Mouse (Mus musculus): ENCODE results near the gene Cd96.

The Cd96 gene

DNA sequence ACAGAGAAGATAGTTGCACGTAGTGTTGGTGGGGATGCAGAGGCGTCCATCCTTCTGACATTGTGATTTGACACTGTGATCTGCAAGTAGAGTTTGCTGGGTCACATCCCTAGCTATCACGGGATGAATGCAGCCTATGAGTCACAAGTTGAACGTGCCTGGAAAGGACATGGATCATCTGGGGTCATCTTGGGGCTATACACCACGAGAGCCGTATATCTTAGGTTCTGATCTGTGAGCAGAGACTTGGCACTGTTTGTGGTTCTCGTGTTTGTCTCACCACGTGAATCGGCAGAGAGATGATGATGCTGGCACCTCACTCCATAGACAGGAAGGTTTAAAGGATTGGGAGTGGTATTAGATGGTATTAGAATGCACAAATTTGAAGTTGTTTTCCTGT is 86.2 kb downstream of the Cd96 start:
- no peak for DNase-seq

DNA sequence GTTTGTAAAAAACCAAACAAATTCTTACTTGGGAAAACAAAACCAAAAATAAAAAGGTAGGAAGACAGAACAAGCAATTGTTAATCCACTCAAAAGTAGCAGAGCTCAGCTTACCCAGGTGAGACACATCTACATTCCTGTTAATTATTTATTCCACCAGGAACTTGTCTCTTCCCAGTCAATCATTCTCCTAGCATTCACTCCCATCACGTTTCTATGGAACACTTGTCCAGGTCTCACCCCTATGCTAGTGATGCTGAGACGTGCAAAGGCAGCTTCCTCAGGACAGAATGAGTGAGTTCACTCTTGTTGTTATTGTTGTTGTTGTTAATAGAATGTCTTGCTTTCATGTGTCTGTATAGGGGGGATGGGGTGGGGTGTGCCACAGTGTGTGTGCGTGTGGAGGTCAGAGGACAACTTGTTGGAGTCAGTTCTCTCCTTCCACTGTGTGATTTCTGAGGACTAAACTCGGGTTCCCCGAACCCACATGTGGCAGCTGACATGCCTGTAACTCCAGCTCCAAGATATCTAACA is 97.0 kb downstream of the Cd96 start:
- no peak for DNase-seq

DNA sequence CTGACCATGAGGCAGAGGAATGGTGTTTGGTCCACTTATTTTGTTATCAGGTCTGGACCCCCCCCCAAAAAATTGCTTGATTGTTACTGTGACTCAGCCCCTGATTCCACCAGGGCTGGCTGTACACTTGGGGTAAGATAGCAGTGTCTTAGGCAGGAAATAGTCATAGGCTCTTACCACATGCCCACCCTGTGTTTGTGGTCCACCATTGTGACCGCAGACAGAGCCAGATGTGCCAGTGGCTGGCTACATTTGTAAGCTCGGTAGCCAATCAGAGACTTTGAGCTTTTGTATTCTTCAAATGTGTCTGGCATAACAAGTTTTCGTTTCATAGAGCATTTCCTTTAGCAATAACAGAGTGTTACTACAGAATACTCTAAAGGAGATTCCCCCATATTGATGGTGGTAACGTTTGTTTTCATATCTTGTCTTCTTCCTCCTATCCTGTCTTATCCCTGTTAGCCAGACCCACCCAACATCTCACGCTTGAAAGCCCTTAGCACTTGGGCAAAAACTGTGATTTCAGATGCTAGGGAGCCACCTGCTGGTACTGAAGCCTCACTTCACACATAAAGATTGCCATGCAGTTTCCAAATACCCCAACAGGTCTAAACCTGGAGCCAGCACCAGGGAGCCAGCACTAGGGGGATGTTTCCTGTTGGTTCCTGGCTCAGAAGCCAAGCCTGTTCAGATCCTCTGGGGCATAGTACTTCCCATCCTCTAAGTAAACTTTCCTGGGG is 97.7 kb downstream of the Cd96 start:
- DNase-seq = peak; percentile 82

DNA sequence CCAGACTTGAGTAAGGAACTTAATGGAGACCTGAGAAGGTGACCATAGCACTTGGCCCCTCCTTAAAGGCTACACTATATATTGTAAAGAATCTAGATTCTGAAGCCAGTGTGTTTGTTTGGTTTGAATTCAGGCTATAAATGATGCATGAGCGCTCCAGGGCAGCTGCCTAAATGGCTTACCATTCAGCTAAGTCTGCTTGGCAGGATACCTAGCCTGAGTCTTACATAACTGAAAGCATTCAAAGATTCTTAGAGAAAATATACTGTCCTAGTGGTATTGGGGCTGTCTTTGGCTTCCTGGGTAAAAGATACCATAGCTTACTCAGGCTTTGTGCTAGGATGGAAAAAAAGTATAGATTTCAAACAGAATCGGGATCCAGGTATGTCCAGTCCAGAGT is 98.7 kb downstream of the Cd96 start:
- no peak for DNase-seq

DNA sequence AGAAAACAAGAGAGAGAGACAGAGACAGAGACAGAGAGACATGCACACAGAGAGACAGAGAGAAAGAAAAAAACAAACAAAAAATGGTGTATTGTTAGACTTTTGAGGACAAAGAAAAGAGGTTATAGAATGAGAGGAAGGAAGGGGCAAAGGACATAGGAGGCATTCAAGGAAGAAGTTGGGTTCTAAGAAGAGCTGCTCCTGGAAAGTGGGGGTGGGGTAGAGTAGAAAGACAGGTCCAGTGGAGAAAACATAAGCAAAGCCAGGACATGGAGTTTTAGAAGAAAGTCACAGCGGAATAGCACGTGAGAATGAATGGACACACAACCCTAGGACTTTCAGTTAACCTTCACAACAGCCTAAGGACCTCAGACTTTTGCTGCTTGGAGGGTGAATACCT is 99.7 kb downstream of the Cd96 start:
- DNase-seq = no peak

DNA sequence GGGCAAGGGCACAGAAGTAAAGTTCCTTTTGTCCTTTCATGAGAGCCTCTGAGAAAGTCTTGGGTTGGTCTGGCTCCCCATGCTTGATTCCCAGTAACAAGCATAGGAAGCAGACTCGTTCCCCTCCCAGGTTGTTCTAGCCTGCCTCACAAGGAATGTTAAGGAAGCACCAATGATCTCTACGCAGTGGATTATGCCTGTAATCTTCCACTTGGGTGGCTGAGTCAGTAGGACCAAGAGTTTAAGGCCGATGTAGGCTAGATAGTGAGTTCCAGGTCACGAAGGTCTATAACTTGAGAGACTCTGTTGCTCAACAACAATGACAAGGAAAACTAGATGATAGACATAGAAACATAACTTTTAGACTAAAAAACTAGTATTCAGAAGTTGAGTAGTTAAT is 100.3 kb downstream of the Cd96 start:
- no peak for DNase-seq

DNA sequence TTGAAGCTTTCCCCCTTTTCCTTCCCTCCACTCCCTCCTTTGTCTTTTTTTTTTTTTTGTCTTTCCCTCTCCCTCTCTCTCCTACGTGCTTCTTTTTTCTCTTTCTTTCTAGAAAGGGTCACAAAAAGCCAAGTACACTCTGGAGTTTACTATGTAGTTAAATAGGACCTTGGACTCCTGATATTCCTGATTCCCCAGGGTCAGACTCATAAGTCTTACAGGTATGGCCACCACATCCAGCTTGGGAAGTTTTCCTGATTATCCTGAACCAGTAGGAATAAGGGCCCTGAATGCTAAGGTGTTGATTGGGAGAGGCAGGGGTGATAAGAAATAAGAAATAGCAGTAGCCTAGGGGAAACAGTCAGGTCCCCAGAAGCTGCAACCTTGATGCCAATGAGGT is 100.7 kb downstream of the Cd96 start:
- no peak for DNase-seq

DNA sequence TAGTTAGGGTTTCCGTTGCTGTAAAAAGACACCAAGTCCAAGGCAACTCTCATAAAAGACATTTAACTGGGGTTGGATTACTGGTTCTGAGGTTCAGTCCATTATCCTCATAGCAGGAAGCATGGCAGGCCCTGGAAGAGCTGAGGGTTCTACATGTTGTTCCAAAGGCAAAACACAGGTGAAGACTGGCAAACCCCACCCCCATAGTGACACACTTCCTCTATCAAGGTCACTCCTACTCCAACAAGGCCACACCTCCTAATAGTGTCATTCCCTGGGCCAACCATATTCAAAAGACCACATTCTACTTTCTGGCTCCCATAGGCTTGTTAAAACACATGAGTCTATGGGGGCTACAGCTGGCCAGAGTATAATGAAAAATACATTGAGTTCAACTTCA is 108.4 kb downstream of the Cd96 start:
- DNase-seq = no peak

DNA sequence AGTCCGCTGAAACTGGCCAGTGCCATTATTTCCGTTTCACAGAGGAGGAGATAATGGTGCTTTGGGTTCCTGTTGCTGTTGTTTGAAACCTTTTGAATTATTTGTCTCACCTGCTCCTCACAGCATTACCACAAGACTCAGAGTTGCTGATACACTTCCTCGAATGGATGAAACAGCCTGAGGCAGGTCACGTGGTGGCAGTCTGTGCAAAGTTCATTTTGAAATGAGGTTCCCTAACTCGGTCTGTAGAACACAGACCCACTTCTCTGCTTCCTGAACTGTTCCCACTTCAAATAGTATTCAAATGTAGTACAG is 109.2 kb downstream of the Cd96 start:
- no peak for DNase-seq

DNA sequence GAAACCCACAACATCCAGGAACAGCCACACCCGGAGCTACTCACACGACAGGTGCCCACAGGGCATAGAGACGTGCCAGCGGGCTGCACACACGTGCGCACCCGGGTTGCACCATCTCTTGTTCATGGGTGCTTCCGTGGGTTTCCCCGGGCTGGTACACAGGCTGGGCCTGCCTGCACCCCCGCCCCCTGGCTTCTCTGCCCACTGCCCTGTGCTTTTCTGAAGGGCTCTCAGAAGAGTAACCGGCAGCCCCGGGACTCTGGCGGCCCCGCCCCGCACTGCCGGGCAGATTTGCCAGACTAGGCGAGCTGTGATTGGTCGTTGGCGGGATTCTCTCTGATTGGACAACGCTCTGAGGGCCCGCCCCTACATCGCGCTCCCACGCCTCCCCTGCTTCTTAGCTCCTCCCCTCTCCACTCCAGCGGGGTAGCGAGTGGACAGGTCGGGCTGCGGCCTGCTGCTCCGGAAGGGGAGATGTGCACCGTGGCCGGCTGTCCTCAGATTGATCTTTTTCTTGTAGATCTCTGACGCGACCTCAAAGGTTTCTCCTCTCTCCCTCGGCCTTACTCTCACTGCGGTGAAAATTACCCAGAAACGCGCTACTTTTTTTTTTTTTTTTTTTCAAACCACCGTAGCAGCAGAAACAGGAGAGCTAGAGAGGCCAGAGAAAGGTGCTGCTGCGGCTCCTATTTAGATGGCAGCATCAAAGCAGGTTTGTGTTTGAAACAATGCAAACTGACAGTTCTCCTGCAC is 109.7 kb downstream of the Cd96 start, which contains the start of gene Plcxd2:
TSS of gene Plcxd2 (minus strand) at position 66 of the 753 bp plus-strand sequence.
- peak; percentile 97 for DNase-seq

DNA sequence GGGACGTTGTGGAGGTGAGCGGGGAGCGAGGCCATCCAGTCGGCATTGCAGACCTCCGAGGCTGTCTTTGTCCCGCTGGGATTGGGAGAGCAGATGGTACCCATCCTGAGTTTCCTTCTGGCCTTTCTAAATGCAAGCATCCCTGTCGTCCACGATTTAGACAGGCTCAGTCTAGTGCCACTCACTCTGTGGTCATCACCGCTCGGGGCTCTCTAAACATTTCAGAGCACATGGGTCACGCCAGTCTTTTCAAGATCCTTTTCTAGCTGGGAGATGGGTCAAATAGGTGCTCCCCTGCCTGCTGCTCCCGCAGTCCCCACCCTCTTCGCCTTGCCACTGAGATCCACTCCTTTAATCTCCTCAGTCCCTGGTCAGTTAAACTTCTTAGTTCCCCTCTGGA is 110.3 kb downstream of the Cd96 start:
- peak; percentile 40 for DNase-seq

DNA sequence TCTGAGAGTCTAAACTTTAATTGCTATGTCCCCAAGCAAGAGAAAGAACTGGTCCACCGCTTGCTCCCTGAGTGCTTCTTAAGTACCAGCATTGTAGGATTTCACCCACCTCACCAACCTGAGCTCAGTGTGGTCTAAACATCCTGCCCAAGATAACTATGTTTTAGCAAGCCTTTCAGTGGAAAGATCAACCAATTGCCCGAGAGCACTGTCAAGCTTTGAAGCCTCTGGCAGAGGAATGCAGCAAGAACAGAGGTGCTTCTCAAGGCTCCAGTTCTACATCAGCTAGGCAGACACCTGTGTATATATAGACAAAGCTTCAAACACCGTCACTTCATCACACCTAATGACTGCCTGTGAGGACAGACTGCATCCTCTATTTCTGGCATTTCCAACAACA is 111.3 kb downstream of the Cd96 start:
- DNase-seq = no peak

DNA sequence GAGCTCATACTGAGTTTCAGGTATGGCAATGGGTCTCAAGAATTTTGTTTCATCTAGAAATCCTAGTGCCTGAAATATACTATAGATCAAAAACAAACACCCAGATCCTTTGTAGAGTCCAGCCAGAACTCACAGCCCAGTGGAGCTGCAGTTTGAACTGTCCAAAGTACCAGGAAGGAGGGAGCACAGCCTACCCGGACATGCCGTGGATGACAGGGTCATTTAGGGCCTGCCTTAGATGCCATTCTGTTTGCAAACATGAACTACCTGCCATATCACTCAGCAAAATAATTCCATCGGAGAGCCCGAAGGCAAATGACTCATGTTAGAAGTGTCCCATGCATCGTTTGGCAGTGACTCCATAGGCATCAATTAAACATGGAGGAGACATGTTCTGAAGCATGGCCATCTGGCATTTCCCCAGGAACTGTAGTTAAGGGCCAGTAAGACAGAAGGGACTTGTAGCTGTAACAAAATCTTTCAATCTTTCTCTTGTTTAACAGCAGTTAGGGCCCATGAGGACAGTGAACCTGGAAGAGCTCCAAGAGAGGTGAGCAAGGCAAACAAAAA is 111.9 kb downstream of the Cd96 start:
- no peak for DNase-seq

DNA sequence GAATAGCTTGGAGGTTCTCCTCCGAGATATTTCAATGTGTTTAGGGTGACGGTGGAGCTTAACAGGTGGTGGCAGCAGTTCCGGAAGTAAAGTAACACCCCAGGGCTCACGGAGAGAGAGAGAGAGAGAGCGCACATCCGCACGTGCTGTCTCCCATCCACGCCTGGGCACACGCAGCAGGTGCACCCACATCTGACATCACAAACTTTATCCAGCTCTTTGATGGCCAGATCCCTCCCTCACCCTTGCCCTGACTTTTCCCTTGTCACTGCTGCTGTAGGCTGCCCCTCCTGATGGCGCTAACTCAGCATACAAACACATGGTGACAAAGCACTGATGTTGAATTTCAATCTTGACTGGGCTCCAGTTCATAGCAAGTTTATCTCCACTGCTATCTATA is 113.8 kb downstream of the Cd96 start:
- DNase-seq = no peak

DNA sequence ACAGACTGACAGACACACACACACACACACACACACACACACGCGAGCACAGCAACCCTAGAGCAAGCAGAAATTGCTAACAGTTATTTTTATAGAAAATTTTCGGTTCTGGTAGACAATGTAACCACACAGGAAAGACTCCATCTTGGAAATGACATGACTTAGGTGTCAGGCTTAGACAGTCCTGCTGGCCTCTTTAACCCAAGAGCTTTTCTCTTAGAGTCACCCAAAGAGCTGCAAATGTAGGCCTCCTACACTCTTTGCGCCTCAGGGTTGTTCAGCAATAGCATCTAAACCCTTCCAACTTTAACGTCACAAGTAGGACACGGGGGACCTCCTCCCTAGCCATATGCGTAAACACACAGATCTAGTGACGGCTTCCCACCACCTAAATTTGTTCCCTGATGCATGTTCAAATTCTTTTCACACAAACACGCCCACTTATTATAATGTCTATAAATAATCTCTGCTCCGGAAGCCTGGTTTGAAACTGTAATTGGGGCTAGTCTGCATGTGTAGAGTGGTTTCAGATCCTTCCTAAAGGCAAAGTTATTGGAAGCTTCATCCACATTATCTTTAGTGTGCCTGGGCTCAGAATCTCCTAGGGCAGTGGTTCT is 118.4 kb downstream of the Cd96 start:
- DNase-seq = no peak

DNA sequence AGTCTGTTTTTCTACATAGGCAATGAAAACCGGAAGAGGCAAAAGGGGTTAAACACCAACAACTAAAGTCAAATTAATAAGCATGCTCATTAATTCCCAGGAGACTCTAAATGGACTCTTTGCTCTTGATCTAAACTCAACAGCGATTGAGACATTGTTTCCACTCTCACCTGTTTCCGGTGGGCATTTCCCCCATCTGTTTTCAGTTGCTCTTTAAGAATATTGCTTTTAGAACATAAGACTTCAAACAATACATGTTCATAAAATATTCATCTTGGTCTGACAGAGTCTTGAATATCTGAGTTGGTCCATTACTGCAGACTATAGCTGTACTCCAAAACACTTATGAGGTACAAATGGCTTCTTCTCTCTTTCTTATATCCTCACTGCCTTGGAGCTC is 119.1 kb downstream of the Cd96 start:
- no peak for DNase-seq

DNA sequence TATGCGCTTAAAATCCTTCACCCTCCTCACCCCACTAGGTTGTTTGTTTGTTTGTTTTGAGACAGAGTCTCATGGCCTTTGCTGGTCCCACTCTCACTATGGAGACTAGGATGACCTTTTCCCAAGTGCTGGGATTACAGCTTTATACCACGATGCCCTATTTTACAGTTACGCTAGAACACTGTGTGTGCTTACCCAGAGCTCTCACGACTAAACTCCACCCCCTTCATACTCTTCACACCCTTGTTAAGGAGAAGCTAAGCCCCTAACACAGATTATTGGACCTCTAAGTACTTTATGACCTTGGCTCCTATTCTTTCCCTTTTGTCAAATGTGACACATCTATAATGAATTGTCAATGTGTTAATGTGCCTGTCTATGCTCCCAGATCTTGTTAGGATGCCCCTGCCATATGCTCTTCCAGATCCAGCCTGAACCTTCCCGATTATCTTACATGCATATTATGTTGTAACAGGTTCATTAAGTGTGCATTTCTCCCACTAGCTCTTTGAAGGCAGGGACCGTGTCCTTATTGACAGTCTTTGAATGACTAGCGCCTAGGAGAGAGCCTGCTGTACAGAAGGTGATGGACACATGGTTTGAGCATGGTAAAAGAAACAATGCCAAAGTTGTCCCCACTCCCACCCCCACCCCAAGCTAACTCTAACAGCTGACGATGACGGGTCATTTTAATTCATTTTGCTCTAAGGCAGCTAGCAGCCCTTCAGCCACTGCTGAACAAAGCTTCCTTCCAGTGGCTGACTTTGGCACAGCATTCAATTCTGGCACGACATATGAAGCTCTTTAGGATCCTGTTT is 120.5 kb downstream of the Cd96 start:
- peak; percentile 39 for DNase-seq

DNA sequence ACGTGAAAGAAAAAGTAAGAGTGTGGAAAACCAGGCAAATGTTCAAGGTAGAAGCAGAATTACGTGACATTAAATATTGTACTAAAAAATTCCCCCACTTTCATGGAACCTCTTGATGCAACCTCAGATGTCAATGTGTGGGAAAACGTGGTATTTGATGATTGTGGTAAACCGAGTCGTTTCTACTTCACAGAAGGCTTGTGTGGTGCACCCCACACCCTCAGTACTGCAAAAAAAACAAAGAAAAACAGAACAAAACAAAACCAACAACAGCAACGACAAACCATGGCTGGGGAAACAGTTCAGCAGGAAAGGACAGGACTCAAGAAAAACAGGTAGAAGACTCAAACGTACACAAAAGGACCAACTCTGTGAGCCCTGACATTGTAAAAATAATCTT is 121.8 kb downstream of the Cd96 start:
- no peak for DNase-seq

DNA sequence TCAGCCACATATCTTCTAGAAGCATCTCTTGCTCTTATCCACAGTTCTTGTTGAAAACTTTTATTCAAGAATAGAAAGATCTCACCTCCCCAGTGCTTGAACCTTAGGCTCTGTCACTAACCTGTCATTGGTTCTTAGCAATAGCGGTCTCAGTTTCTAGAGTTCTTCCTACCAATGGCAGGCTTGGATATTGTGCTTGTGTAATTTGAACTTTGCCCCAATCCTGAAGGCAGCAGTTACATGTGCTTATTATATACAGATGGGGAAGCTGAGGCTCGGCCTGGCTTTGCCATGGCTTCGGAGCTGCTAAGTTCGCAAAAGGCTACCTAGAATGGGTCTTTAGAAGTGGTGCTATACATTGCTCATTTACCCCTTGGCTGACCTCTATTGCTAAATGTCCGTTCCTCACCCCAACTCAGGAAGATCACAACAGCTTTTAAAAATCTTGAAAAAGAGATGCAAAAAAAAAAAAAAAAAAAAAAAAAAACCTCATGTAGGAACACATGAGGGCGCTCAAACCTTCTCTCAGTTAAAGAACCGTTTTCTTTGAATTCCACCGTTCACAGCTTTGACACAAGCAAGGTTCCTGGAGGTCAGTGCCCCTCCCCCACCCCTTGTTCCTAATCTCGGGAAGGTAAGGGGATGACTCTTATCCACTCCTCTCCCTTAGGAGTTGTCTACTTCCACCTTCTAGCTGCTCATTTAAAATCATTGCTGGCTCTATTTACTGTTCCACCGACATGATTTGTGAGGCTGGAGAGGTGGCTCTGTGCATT is 129.0 kb downstream of the Cd96 start:
- peak; percentile 67 for DNase-seq

DNA sequence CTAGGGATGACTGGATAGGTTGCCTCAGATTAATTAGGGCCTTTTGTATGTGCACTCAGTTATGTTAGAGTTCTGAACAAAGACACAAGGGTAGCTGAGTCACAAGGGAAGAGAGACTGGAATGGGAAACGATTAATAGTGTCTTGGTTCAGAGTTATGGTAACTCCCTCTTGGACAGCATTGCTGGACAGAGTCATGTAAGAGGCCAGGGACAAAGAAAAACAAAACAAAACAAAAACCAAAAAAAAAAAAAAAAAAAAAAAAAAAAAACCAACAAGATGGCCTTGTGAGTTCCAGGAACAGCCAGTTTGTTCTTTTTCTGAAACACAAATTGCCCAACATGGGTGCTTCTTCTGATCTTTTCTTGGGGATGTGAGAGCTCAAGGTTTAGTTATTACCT is 133.8 kb downstream of the Cd96 start:
- DNase-seq = no peak
